Mouse (Mus musculus): ENCODE data around the gene Arid3b. TPM values are rescaled to one million over a fixed set of nuclear protein-coding genes. Genes with fewer than 3 reads are reported as not detected.

The Arid3b gene
- total RNA-seq, 1 experiment from 2014 or later, result 3.9 TPM

- DNase-seq, result no peak
Measured at GRCm38 (mm10) chr9:57829812-57830557, 6.6 kb downstream of the Arid3b start.

DNA sequence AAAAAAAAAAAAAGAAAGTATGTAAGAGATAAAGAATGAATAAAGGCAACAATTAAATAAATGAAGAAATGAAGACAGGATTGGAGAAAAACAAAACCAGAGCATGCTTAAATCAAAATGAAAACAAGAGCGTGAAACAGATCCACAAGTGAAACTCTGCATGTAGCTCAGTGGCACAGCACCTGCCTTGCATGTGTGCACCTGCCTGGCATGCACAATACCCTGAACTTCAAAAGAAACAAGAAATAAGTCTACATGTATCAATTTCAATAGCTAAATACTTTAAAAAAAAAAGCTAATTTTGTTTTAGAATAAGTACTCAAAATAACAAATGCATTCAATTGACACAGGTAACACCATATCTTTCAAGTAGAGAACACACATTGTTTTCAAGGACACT, 13.2 kb downstream of the Arid3b start:
- no peak for DNase-seq

DNA sequence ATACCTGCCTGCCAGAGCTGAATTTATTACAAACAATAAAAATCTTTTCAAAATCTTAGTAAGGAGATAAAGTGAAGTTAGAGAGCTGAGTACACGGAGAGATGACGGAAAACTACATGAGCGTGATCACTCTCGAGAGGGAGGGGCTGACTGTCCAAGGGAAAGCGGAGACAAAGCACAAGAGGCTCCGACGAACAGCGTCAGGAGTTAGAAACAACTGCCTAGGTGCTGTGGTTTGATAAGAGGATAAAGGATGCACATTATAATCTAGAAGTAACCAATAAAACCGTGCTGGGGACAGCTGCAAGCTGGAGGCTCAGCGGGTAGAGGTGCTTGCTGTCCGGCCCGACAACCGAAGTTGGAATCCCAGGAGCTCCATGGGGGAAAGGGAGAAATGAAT, 13.8 kb downstream of the Arid3b start:
- no peak for DNase-seq

- no peak for DNase-seq
Measured at GRCm38 (mm10) chr9:57820186-57821080, 16.2 kb downstream of the Arid3b start.

DNA sequence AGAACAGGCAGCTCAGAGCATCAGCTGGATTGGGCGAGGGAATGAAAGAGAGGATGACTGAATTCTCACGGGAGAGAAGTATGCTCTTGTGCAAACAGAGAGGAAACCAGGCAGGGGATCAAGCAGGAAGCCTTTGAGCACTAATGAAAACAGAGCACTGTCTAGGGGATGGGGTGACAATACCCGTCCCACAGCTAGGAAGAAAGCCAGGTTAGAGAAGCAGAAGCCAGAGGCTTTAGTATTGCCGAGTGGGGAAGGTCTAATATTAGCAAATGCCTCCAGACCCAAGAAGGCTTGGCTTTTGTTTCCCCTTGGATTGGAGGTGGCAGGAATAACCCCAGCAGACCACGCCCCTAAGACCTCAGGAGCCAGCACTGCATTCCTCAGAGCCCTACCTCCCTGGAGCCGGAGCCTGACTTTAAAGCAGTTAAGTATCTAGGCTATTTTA, 19.3 kb downstream of the Arid3b start:
- no peak for DNase-seq

GRCm38 (mm10) chr9:57814866-57815265, 21.7 kb downstream of the Arid3b start:
- DNase-seq, result no peak

- DNase-seq, result no peak
Measured at GRCm38 (mm10) chr9:57814014-57814413, 22.6 kb downstream of the Arid3b start.

- no peak for DNase-seq
Measured at GRCm38 (mm10) chr9:57811793-57812733, 24.5 kb downstream of the Arid3b start.

DNA sequence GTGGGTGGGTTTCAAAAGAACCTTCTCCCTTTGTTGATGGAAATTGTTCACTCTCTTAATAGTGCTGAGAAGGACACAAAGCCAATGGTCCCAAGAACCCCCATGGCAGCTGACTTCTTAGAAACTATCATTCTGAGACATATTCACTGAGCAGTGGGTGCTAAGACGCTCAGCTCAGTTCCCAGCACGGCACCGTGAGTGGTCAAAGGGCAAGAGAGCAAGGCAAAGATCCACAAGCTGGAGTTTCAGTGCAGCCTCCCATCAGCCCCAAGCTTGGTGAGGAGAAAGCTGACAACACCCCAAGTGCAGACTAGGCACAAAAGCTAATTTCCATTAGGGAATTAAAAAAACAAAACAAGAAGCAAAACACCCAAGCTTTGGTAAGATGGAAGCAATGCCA, 25.9 kb downstream of the Arid3b start:
- no peak for DNase-seq

DNA sequence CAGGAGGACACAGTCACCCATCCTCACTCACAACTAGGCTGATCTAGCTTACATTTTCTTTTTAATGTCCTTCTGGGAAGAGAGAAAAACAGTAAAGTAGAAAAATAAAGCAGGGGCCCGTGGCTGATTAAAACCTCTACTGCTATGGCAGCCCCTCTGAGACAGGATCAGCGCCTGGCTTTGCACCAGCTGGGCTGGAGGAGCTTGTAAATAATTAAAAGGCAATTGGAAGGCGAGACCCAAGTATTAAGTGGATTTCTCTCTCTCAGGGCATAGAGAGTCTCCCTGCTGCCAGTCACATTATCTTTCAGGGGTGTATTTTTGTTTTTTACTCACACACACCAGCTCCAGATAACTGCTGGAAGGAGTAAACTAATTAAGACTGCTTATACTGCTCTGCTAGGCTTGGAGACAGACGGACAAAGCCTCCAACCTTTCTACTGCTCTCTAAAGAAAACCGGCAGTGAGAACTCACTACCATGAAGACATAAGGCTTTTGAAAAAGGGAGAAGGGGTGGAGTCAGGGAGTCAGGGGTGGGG, 27.8 kb downstream of the Arid3b start:
- no peak for DNase-seq

GRCm38 (mm10) chr9:57807174-57807651, 29.4 kb downstream of the Arid3b start:
- DNase-seq, result no peak

GRCm38 (mm10) chr9:57806066-57806481, 30.5 kb downstream of the Arid3b start:
- no peak for DNase-seq

GRCm38 (mm10) chr9:57805087-57805737, 31.4 kb downstream of the Arid3b start:
- no peak for DNase-seq

GRCm38 (mm10) chr9:57803839-57804238, 32.8 kb downstream of the Arid3b start:
- no peak for DNase-seq

DNA sequence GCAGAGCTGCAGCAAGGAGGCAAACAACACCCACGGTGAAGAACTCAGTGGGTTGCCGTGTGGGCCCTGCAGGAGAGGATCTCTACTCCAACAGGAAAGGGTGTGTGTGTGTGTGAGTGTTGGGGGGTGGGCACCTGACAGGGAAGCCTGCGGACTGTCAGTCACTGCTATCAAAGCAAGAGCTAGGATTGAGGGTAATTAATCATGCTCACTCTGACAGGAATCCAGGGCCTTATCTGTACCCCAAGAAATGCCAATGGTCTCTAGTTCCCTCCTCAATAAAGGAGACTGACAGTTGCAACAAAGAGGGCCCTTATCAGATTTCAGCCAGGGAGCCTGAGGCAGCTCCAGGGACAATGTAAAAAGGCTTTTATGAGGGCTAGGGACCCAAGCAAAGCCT, 33.5 kb downstream of the Arid3b start:
- no peak for DNase-seq

DNA sequence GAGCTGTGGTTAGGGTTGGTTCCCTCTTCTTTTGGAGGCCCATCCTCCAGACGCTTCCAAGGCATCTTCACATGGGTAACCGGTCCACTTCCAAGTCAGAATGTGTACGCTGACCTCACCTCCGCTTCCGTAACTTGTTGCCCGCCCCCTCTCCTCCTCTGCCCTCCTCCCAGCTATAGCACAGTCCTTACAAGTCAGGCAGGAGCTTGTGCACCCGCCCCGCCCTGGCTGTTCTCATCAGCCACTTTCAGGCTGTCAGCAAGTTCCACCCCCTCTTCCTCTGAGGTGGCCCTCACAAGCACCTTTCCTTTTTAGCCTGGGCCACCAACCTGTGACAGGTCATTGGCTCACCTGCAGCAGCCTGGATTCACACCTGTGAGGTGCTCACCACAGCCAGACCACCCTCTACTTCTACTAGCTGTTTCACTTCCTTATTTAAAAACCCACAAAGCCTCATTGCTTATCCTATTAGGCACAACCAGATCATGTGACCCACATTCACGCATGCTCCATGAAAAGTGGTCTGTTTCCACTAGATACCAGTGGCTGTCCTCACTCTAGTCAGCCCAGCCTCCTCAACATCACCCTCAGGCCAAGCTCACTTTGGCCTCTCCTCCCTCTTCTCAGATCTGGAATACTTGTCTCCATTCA, 36.1 kb downstream of the Arid3b start:
- DNase-seq, result no peak

DNA sequence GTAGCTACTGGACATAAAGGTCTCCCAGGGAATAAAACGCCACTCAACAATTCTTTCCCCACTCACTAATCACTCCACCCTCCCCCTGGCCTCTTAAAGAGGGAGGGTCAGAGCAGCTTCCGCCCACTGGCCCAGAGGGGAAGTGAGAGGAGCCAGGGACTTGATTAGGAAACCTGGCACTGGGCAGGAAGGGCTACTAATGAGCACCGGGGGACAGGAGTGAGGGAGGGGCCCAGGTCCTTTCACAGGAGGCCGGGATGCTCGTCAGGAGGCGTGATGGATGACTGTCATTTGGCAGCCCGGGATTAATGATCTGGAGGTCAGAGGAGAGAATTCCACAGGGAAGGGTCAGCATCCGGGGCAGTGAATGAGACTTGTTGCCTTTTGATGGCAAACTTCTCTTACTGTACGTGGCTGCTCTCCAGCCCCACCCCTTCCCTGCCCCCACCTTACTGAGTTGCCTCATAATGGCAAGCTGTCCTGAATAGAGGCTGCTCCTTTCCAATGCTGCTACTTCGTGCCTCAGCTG, 37.8 kb downstream of the Arid3b start:
- DNase-seq, result peak; percentile 10

DNA sequence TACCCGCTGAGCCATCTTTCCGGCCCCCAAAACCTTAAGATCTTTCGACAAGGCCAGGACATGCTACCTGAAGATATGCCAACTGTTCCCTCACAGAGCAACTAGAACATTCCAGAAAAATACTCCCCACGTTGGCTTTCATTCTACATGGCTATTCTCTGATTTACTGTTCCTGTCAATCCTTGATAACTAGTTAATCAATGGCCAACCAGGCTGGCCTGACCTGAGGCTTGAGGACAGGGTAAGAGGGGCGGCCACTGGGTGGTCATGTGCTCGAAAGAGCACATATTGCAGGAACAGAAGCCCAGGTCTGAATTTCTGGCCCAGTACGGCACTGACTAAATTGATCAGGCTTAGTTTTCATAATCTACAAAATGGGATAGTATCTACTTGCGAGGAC, 39.1 kb downstream of the Arid3b start:
- DNase-seq, result no peak

DNA sequence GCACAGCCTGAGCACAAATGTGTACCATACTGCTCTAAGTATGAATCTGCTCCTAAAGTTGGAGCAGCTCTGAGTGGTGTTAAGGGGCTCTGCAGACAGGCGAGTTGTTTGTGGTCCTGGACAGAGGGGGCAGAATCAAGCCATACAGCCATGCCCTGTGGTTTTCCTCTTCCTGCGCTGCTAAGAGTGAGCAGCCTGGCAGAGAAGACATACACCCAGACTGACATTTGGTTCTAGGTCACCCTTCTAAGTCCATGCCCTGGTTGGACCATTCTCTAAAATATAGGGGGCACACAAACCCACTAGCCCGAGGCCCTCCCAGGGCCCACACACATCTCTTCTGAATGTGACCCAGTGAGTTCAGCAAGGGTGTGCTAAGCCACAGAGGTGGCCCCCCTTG, 46.9 kb downstream of the Arid3b start:
- no peak for DNase-seq

- DNase-seq, result no peak
Measured at GRCm38 (mm10) chr9:57782656-57783055, 53.9 kb downstream of the Arid3b start.
